Mouse (Mus musculus) myocyte (in vitro differentiated cells): ENCODE data around the gene Krt25. TPM values are rescaled to one million over a fixed set of nuclear protein-coding genes. Genes with fewer than 3 reads are reported as not detected.

Experiments used
- H3K27me3 ChIP-seq: one replicate; pipeline ENCODE4 v1.6.1; 2011; ENCODE audit not compliant: control insufficient read depth, insufficient read depth, insufficient read length
- H3K36me3 ChIP-seq: one replicate; pipeline ENCODE4 v1.6.1; 2011; ENCODE audit not compliant: control insufficient read depth, insufficient read depth
- H3K4me2 ChIP-seq: one replicate; pipeline ENCODE4 v1.6.1; 2011; ENCODE audit warnings: low read depth, control low read depth
- H3K4me3 ChIP-seq: one replicate; pipeline ENCODE4 v1.5.1; 2011; ENCODE audit warnings: mild to moderate bottlenecking, control low read depth, moderate library complexity
- H3K79me2 ChIP-seq: one replicate; pipeline ENCODE4 v1.6.1; 2011; ENCODE audit not compliant: control insufficient read depth, insufficient read depth
- H3ac ChIP-seq: one replicate; pipeline ENCODE4 v1.6.1; 2011; ENCODE audit not compliant: control insufficient read depth, insufficient read length
- CEBPB ChIP-seq: IDR thresholded peaks from 2 replicates; pipeline ENCODE4 v1.6.1; 2011; ENCODE audit warnings: mild to moderate bottlenecking, moderate library complexity; ENCODE audit not compliant: poor library complexity, insufficient read depth, severe bottlenecking
- E2F4 ChIP-seq: IDR thresholded peaks from one replicate; pipeline ENCODE4 v1.6.1; 2011; ENCODE audit warnings: mild to moderate bottlenecking, control low read depth, moderate library complexity; ENCODE audit not compliant: insufficient read depth
- MAX ChIP-seq: IDR thresholded peaks from one replicate; pipeline ENCODE4 v1.6.1; 2011; ENCODE audit warnings: low read depth, mild to moderate bottlenecking, control low read depth
- MYOD1 ChIP-seq, 3 experiments: IDR thresholded peaks; one replicate each; pipeline ENCODE4 v1.6.1; 2011; ENCODE audit warnings: control low read depth in 2 of 3, low read depth in 2 of 3, mild to moderate bottlenecking in 2 of 3, moderate library complexity in 1 of 3; ENCODE audit not compliant: insufficient read length in 2 of 3, control insufficient read depth in 1 of 3
- MYOG ChIP-seq, 3 experiments: IDR thresholded peaks; one replicate each; pipeline ENCODE4 v1.6.1; 2011; ENCODE audit warnings: control low read depth in 2 of 3, low read depth in 2 of 3, mild to moderate bottlenecking in 2 of 3; ENCODE audit not compliant: insufficient read length in 2 of 3, control insufficient read depth in 1 of 3, insufficient read depth in 1 of 3
- POLR2A ChIP-seq: IDR thresholded peaks from one replicate; pipeline ENCODE4 v1.6.1; 2011; ENCODE audit warnings: low read depth, mild to moderate bottlenecking, control low read depth, moderate library complexity; ENCODE audit not compliant: insufficient read length
- POLR2AphosphoS2 ChIP-seq: IDR thresholded peaks from one replicate; pipeline ENCODE4 v1.6.1; 2011; ENCODE audit warnings: low read depth, control low read depth; ENCODE audit not compliant: insufficient read length
- REST ChIP-seq: IDR thresholded peaks from one replicate; pipeline ENCODE4 v1.6.1; 2011; ENCODE audit warnings: mild to moderate bottlenecking, control low read depth, moderate library complexity; ENCODE audit not compliant: insufficient read depth, insufficient read length
- SRF ChIP-seq: IDR thresholded peaks from one replicate; pipeline ENCODE4 v1.6.1; 2011; ENCODE audit warnings: low read depth; ENCODE audit not compliant: control insufficient read depth, insufficient read length
- TCF12 ChIP-seq: IDR thresholded peaks from one replicate; pipeline ENCODE4 v1.6.1; 2011; ENCODE audit warnings: mild to moderate bottlenecking, control low read depth; ENCODE audit not compliant: poor library complexity, insufficient read depth, severe bottlenecking
- TCF3 ChIP-seq: IDR thresholded peaks from one replicate; pipeline ENCODE4 v1.6.1; 2011; ENCODE audit warnings: low read depth, control low read depth; ENCODE audit not compliant: insufficient read length
- USF1 ChIP-seq: IDR thresholded peaks from one replicate; pipeline ENCODE4 v1.6.1; 2011; ENCODE audit warnings: low read depth, mild to moderate bottlenecking, control low read depth, moderate library complexity
- polyA plus RNA-seq: library from polyadenylated mRNA; unstranded; fragments of >200 nt; fragmentation: generic; extraction: Trizol; gene quantifications from one replicate; pipeline ENCODE4 v1.2.1, GENCODE M21; 2012; ENCODE audit warnings: missing spikeins

Krt25 gene
- not detected for polyA plus RNA-seq

GRCm38 (mm10) chr11:99322851-99323250 is at the start of gene Krt25:
Krt25 (minus strand) TSS chr11:99322951.
- Histone ChIP-seq H3K4me2 (no peak within 1 kb of the TSS), H3K4me3 (no peak within 1 kb of the TSS), H3ac (no peak within 1 kb of the TSS), H3K36me3 (no peaks in the 10 kb centered on the region), H3K79me2 (no peaks in the 10 kb centered on the region), H3K27me3 (peaks cover 28% of the 10 kb centered on the region)
- TF ChIP-seq MYOD1 (IDR thresholded peaks at IDR 0.05; ENCODE audit: control insufficient read depth in 1 of 3, insufficient read length in 2 of 3, low read depth in 2 of 3) (no peak), CEBPB (no peak), MYOG (IDR thresholded peaks at IDR 0.05; ENCODE audit: control insufficient read depth in 1 of 3, insufficient read depth in 1 of 3, insufficient read length in 2 of 3, low read depth in 2 of 3) (no peak), TCF12 (no peak), USF1 (no peak), MAX (no peak), TCF3 (no peak), POLR2A (no peak), SRF (no peak), E2F4 (no peak), POLR2AphosphoS2 (no peak), REST (no peak)

GRCm38 (mm10) chr11:99369853-99370451 is 47.2 kb upstream of the Krt25 start:
- TF ChIP-seq MYOG (IDR thresholded peaks at IDR 0.05; ENCODE audit: control insufficient read depth in 1 of 3, insufficient read depth in 1 of 3, insufficient read length in 2 of 3, low read depth in 2 of 3) (no peak), TCF12 (no peak), REST (no peak), E2F4 (no peak), TCF3 (no peak), MAX (no peak), POLR2A (no peak), USF1 (no peak), POLR2AphosphoS2 (no peak), MYOD1 (IDR thresholded peaks at IDR 0.05; ENCODE audit: control insufficient read depth in 1 of 3, insufficient read length in 2 of 3, low read depth in 2 of 3) (no peak), SRF (no peak)
- H3K27me3 ChIP-seq: peaks cover 39% of the 10 kb centered on the region
- H3K4me2 ChIP-seq: no peak overlapping the region
- no peaks in the 10 kb centered on the region for H3K36me3 ChIP-seq
- H3ac ChIP-seq: no peak overlapping the region
- H3K79me2 ChIP-seq: no peaks in the 10 kb centered on the region
- H3K4me3 ChIP-seq: no peak overlapping the region

GRCm38 (mm10) chr11:99369229-99369628 is 46.5 kb upstream of the Krt25 start:
- H3K27me3 ChIP-seq: peaks cover 34% of the 10 kb centered on the region
- H3K4me3 ChIP-seq: no peak overlapping the region

GRCm38 (mm10) chr11:99366791-99367190 is 44.0 kb upstream of the Krt25 start:
- TF ChIP-seq TCF12 (no peak), E2F4 (no peak), TCF3 (no peak), REST (no peak), MAX (no peak)

More at GRCm38 (mm10) chr11:99369229-99369628, 46.5 kb upstream of the Krt25 start:
- no peak overlapping the region for H3ac ChIP-seq
- no peaks in the 10 kb centered on the region for H3K36me3 ChIP-seq
- TF ChIP-seq MAX (no peak), TCF12 (no peak), POLR2A (no peak), TCF3 (no peak), CEBPB (no peak), POLR2AphosphoS2 (no peak), MYOG (IDR thresholded peaks at IDR 0.05; ENCODE audit: control insufficient read depth in 1 of 3, insufficient read depth in 1 of 3, insufficient read length in 2 of 3, low read depth in 2 of 3) (no peak), MYOD1 (IDR thresholded peaks at IDR 0.05; ENCODE audit: control insufficient read depth in 1 of 3, insufficient read length in 2 of 3, low read depth in 2 of 3) (no peak), E2F4 (no peak), SRF (no peak)
- H3K79me2 ChIP-seq: no peaks in the 10 kb centered on the region
- H3K4me2 ChIP-seq: no peak overlapping the region

GRCm38 (mm10) chr11:99364412-99364811 is 41.7 kb upstream of the Krt25 start:
- Histone ChIP-seq H3K4me3 (no peak overlapping the region), H3K27me3 (peaks cover 19% of the 10 kb centered on the region), H3K4me2 (no peak overlapping the region), H3K79me2 (no peaks in the 10 kb centered on the region), H3ac (no peak overlapping the region), H3K36me3 (no peaks in the 10 kb centered on the region)
- TF ChIP-seq TCF12 (no peak), MYOD1 (IDR thresholded peaks at IDR 0.05; ENCODE audit: control insufficient read depth in 1 of 3, insufficient read length in 2 of 3, low read depth in 2 of 3) (no peak), USF1 (no peak), TCF3 (no peak)

More at GRCm38 (mm10) chr11:99366791-99367190, 44.0 kb upstream of the Krt25 start:
- Histone ChIP-seq H3ac (no peak overlapping the region), H3K27me3 (peaks cover 28% of the 10 kb centered on the region), H3K79me2 (no peaks in the 10 kb centered on the region), H3K4me2 (no peak overlapping the region), H3K36me3 (no peaks in the 10 kb centered on the region), H3K4me3 (no peak overlapping the region)
